Comparison of ENCODE assay signal across 11 mouse cellular contexts in genomic region chr4:138446981-138447380, GRCm38 (mm10). TPM values are rescaled to one million over a fixed set of nuclear protein-coding genes. Genes with fewer than 3 reads are reported as not detected.
DNase-seq lines count a peak whose midpoint lies in the region; ATAC-seq and TF ChIP-seq lines count a peak whose summit lies in the region.
"Had no signal": no experiment of that assay in that cellular context is flagged by ENCODE, and none has a peak within 500 bp of the region (broad histone marks: within the 10 kb centered on the region; RNA-seq: fewer than 3 reads in every experiment).

No protein-coding gene starts in this region.

- peaks cover 4% of the 10 kb centered on the region; the same call in 1 of the 2 replicates for H3K36me3 ChIP-seq in forebrain, embryonic 15.5 days
- H3K36me3 ChIP-seq in midbrain, embryonic 11.5 days (ENCODE audit: control insufficient read depth, insufficient read depth, low read length): no peaks in the 10 kb centered on the region
- H3K36me3 ChIP-seq: heart, embryonic 15.5 days; limb, embryonic 15.5 days had no signal

- peaks cover 3% of the 10 kb centered on the region; the same call in 1 of the 2 replicates for H3K27me3 ChIP-seq in forebrain, embryonic 15.5 days
- peaks cover 3% of the 10 kb centered on the region for H3K27me3 ChIP-seq in midbrain, embryonic 11.5 days (ENCODE audit: control insufficient read depth, insufficient read depth, low read length)

- WGBS in forebrain, embryonic 15.5 days: 9% methylated on average over 13 of the region's 13 CpGs
- 30% methylated on average over 13 of the region's 13 CpGs for WGBS in midbrain, embryonic 11.5 days

- H3K4me2 ChIP-seq in forebrain, embryonic 15.5 days (replicated peaks): 0 out of 2 replicates have a peak overlapping the region, but pooled peaks have one; percentile 4
- H3K4me2 ChIP-seq in midbrain, embryonic 11.5 days: no peak overlapping the region
- H3K4me2 ChIP-seq: heart, embryonic 15.5 days; limb, embryonic 15.5 days had no signal

- no peak overlapping the region for H3K4me3 ChIP-seq in left cerebral cortex, adult 2 months
- no peak overlapping the region for H3K4me3 ChIP-seq in forebrain, embryonic 15.5 days
- no peak overlapping the region for H3K4me3 ChIP-seq in midbrain, embryonic 11.5 days (ENCODE audit: low read depth, low read length)
- H3K4me3 ChIP-seq: heart, embryonic 15.5 days; limb, embryonic 15.5 days had no signal

- no peak for TF ChIP-seq CTCF in left cerebral cortex, adult 2 months (IDR thresholded peaks at IDR 0.05)

- no peak for DNase-seq in left cerebral cortex, adult 2 months (ENCODE audit: extremely low spot score in 1 of 2, low spot score in 2 of 2)
- no peak for DNase-seq in left cerebral cortex, adult 8-10 months (ENCODE audit: low spot score in 2 of 2)
- no peak for DNase-seq in midbrain, embryonic 11.5 days (ENCODE audit: low spot score, missing footprints)
- peak; percentile 82 for DNase-seq in retina, postnatal 1 day
- no peak for DNase-seq in cerebellum, adult 11 months
- DNase-seq in ovary, adult 18-20 months (ENCODE audit: low spot score): no peak

- peaks cover 25% of the 10 kb centered on the region for H3K4me1 ChIP-seq in forebrain, embryonic 15.5 days
- H3K4me1 ChIP-seq in midbrain, embryonic 11.5 days (ENCODE audit: control insufficient read depth, insufficient read depth, low read length): peaks cover 27% of the 10 kb centered on the region

- H3K9ac ChIP-seq in forebrain, embryonic 15.5 days (replicated peaks): peak overlapping the region; percentile 27
- H3K9ac ChIP-seq in midbrain, embryonic 11.5 days (ENCODE audit: low read length): no peak overlapping the region
- H3K9ac ChIP-seq: limb, embryonic 15.5 days had no signal

- intact Hi-C loops in left cerebral cortex, adult 2 months (cut with DNase I): loop anchor here (1.0 to 5.0 kb wide), 5 partner anchors 115 to 437 kb away; no protein-coding TSS in a partner anchor

- H3K9me3 ChIP-seq in forebrain, embryonic 15.5 days: no peaks in the 10 kb centered on the region
- no peaks in the 10 kb centered on the region for H3K9me3 ChIP-seq in midbrain, embryonic 11.5 days (ENCODE audit: control insufficient read depth, low read length)
- H3K9me3 ChIP-seq: heart, embryonic 15.5 days; limb, embryonic 15.5 days had no signal

- ATAC-seq in forebrain, embryonic 15.5 days (replicated peaks): peak; percentile 35
- peak; percentile 19; the same call in 1 of the 2 replicates for ATAC-seq in midbrain, embryonic 11.5 days (ENCODE audit: low FRiP score)

- H3K27ac ChIP-seq in left cerebral cortex, adult 2 months: peak overlapping the region; percentile 85; the same call in 1 of the 2 replicates
- peak overlapping the region; percentile 87 for H3K27ac ChIP-seq in forebrain, embryonic 15.5 days (replicated peaks)
- no peak overlapping the region for H3K27ac ChIP-seq in midbrain, embryonic 11.5 days (ENCODE audit: low read depth, low read length)
- H3K27ac ChIP-seq: heart, embryonic 15.5 days; limb, embryonic 15.5 days had no signal

RNA-seq across cellular contexts. Expression of gene Camk2n1, which starts 7.1 kb away (rescaled TPM):
- 1,000 to 10,000 TPM; 1,332 to 1,386 TPM for total RNA-seq in left cerebral cortex, adult 2 months (2021)
- total RNA-seq in left cerebral cortex, adult 8-10 months (2022): 1,000 to 10,000 TPM in 2 of 4 experiments, 100 to 1,000 TPM in 2; 966 to 1,102 (median 1,006) TPM
- 9.7 and 10.7 TPM in 2 replicates for polyA plus RNA-seq in forebrain, embryonic 15.5 days (2015; fragmentation: Nextera tagmentation; extraction: Ambion mirVana)
- 6.0 and 6.1 TPM in 2 replicates for polyA plus RNA-seq in midbrain, embryonic 11.5 days (2014; fragmentation: Nextera tagmentation; extraction: Ambion mirVana)

RNA-seq across cellular contexts. Expression of gene Mul1, which starts 12.5 kb away (rescaled TPM):
- total RNA-seq in left cerebral cortex, adult 2 months (2021): 10 to 100 TPM; 63.0 to 65.1 TPM
- total RNA-seq in left cerebral cortex, adult 8-10 months (2022): 10 to 100 TPM; 51.6 to 54.5 (median 52.7) TPM
- 18.5 and 19.0 TPM in 2 replicates for polyA plus RNA-seq in forebrain, embryonic 15.5 days (2015; fragmentation: Nextera tagmentation; extraction: Ambion mirVana)
- polyA plus RNA-seq in midbrain, embryonic 11.5 days (2014; fragmentation: Nextera tagmentation; extraction: Ambion mirVana): 17.9 and 18.5 TPM in 2 replicates

RNA-seq across cellular contexts. Expression of gene Fam43b, which starts 50.7 kb away (rescaled TPM):
- 10 to 100 TPM; 33.4 to 42.4 TPM for total RNA-seq in left cerebral cortex, adult 2 months (2021)
- total RNA-seq in left cerebral cortex, adult 8-10 months (2022): 10 to 100 TPM; 27.9 to 32.2 (median 28.2) TPM
- polyA plus RNA-seq in forebrain, embryonic 15.5 days (2015; fragmentation: Nextera tagmentation; extraction: Ambion mirVana): 4.7 and 7.2 TPM in 2 replicates
- 0.14 TPM in 1 of 2 replicates, not detected in the other for polyA plus RNA-seq in midbrain, embryonic 11.5 days (2014; fragmentation: Nextera tagmentation; extraction: Ambion mirVana)
- total RNA-seq: gastrocnemius, adult 8-10 months had no signal
- polyA plus RNA-seq: heart, embryonic 15.5 days; urinary bladder, adult 2 months had no signal
